ENCODE assay signal across 17 mouse cellular contexts in the genomic region with DNA sequence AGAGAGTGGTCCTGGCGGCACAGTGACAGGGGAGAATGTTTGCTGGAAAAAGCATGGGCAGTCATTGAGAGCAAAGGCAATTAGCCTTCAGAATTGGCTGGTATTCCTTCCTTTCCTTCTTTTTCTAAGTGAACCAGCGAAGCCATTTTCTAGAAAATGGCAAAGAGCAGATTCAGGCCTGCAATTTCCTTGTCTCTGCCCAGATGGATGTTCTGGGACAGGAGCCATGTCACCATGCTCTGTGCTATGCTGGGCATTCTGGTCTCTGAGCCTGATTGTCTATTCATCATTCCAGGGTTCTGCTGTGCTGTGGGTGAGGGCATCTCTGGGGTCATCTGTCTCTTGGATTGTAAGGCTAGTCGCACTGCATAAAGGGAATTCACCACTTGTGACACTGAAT. TPM values are rescaled to one million over a fixed set of nuclear protein-coding genes. Genes with fewer than 3 reads are reported as not detected.
DNase-seq lines count a peak whose midpoint lies in the region; ATAC-seq and TF ChIP-seq lines count a peak whose summit lies in the region.
"Had no signal": no experiment of that assay in that cellular context is flagged by ENCODE, and none has a peak within 500 bp of the region (broad histone marks: within the 10 kb centered on the region; RNA-seq: fewer than 3 reads in every experiment).

No protein-coding gene starts in this region.

- TF ChIP-seq CTCF in midbrain, postnatal 0 days (IDR thresholded peaks at IDR 0.05), result no peak

- H3K4me1 ChIP-seq in midbrain, postnatal 0 days (ENCODE audit: insufficient read depth, low read length), result no peaks in the 10 kb centered on the region
- H3K4me1 ChIP-seq: intestine, embryonic 15.5 days had no signal

- no peaks in the 10 kb centered on the region for H3K9me3 ChIP-seq in midbrain, postnatal 0 days (ENCODE audit: low read length)
- H3K9me3 ChIP-seq: heart, embryonic 15.5 days; intestine, embryonic 15.5 days; limb, embryonic 12.5 days had no signal

- no peaks in the 10 kb centered on the region for H3K36me3 ChIP-seq in midbrain, postnatal 0 days (ENCODE audit: insufficient read depth, low read length)
- H3K36me3 ChIP-seq: heart, embryonic 15.5 days; intestine, embryonic 15.5 days; limb, embryonic 12.5 days had no signal

- no peak overlapping the region for H3K9ac ChIP-seq in midbrain, postnatal 0 days (replicated peaks; ENCODE audit: low read length, poor library complexity, severe bottlenecking)
- H3K9ac ChIP-seq: heart, embryonic 15.5 days; intestine, embryonic 15.5 days; limb, embryonic 12.5 days had no signal

- H3K4me2 ChIP-seq in midbrain, postnatal 0 days (ENCODE audit: low read depth, low read length, poor library complexity, severe bottlenecking), result no peak overlapping the region
- H3K4me2 ChIP-seq: heart, embryonic 15.5 days; intestine, embryonic 15.5 days; limb, embryonic 12.5 days had no signal

- H3K4me3 ChIP-seq in midbrain, postnatal 0 days (ENCODE audit: low read depth, low read length), result no peak overlapping the region
- H3K4me3 ChIP-seq: heart, embryonic 15.5 days; intestine, embryonic 15.5 days; limb, embryonic 12.5 days had no signal

- H3K27me3 ChIP-seq in midbrain, postnatal 0 days (ENCODE audit: insufficient read depth, low read length), result no peaks in the 10 kb centered on the region
- H3K27me3 ChIP-seq: heart, embryonic 15.5 days; intestine, embryonic 15.5 days; limb, embryonic 12.5 days; Patski had no signal

- peak; percentile 35 for DNase-seq in layer of hippocampus, adult 11-12 months (ENCODE audit: low spot score)
- no peak for DNase-seq in layer of hippocampus, postnatal 25 days (ENCODE audit: extremely low spot score in 1 of 2, low spot score in 1 of 2)
- peak; percentile 48 for DNase-seq in cerebellum, adult 11-12 months
- DNase-seq in cerebellum, postnatal 25 days, result peak; percentile 51 to 60
- peak; percentile 59 for DNase-seq in midbrain, postnatal 0 days (ENCODE audit: low spot score)
- no peak for DNase-seq in adrenal gland, postnatal 4 days (ENCODE audit: low spot score in 2 of 2)
- DNase-seq: adrenal gland, postnatal 36 days; gastrocnemius, postnatal 14 days; lung, adult 18-20 months; right cerebral cortex, postnatal 14 days; thymus, postnatal 25 days had no signal

- no peak for ATAC-seq in midbrain, postnatal 0 days (ENCODE audit: low FRiP score)
- ATAC-seq in CD4-positive, CD25-positive, alpha-beta regulatory T cell, adult 4 months, result no peak
- ATAC-seq: intestine, embryonic 15.5 days; Patski had no signal

- WGBS in midbrain, postnatal 0 days, result 75% methylated on average over 3 of the region's 3 CpGs

- 0 out of 2 replicates have a peak overlapping the region, but pooled peaks have one; percentile 12 for H3K27ac ChIP-seq in midbrain, postnatal 0 days (ENCODE audit: low read depth, low read length)
- H3K27ac ChIP-seq: heart, embryonic 15.5 days; intestine, embryonic 15.5 days; limb, embryonic 12.5 days had no signal

RNA-seq across cellular contexts. Expression of gene Klhl29, which starts 53.3 kb away (rescaled TPM):
- total RNA-seq in layer of hippocampus, postnatal 25 days (2021), result 10 to 100 TPM; 37.5 to 39.5 TPM
- total RNA-seq in midbrain, postnatal 0 days (2014; rRNA removed), result 11.9 TPM in 2 replicates
- polyA plus RNA-seq in midbrain, postnatal 0 days (2015; fragmentation: Nextera tagmentation; extraction: Ambion mirVana), result 1.8 and 2.7 TPM in 2 replicates
- polyA plus RNA-seq in CD4-positive, CD25-positive, alpha-beta regulatory T cell, adult 4 months (2017; shearing (Covaris generic)), result under 1 TPM; 0.22 to 0.32 TPM
- 10 to 100 TPM; 18.3 to 18.6 TPM for total RNA-seq in adrenal gland, postnatal 4 days (2021)
- total RNA-seq: megakaryocyte, adult 5-6 weeks had no signal

Comparison
In these comparisons a context has a peak if more than half of its experiments do, and no peak if none do; other contexts are left out.
1. DNase-seq: peak in layer of hippocampus, adult 11-12 months (single experiment), cerebellum, adult 11-12 months (single experiment), cerebellum, postnatal 25 days (2 of 2) and midbrain, postnatal 0 days (single experiment); none in layer of hippocampus, postnatal 25 days (0 of 2) and adrenal gland, postnatal 4 days (0 of 2).